Mouse (Mus musculus): Measurements from ENCODE around the gene Lrp2bp.

The Lrp2bp gene

DNA sequence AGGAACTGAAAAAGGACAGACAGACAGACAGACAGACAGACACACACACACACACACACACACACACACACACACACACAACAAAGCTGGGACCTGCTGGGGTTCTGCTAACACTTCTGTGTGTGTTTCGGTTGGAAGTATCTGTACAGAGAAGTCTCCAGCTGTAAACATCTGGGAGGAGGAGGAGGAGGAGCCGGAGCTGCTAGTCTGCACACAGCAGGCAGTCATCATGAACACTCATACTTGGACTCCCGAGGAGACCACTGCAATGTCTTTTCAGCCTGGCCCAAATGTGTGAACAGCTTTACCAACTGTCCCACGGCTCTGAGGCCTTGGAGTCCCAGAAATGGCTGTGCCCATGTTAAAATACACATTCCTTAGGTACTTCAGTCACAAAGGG, 25.3 kb downstream of the Lrp2bp start:
- 75% methylated on average over 4 of the region's 4 CpGs for WGBS

DNA sequence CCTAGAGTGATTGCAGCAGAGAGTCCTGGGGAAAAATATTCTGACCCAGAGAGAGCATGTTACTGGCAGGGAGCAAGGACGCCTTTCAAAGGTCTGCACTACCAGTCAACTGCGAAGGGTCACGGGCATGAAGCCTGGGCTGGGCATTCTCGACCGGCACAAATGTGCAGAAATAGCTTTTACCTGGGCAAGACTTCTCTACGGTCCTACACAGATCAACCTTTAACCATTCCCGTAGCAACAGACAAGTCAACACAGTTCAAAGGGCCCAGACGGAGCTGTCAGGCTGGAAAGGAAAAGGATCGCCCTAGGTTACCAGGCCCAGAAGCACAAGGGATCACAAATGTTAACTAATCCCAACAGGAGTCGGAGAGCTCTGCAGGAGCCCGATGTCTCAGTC, 37.1 kb downstream of the Lrp2bp start:
- 91% methylated on average over 11 of the region's 11 CpGs for WGBS

DNA sequence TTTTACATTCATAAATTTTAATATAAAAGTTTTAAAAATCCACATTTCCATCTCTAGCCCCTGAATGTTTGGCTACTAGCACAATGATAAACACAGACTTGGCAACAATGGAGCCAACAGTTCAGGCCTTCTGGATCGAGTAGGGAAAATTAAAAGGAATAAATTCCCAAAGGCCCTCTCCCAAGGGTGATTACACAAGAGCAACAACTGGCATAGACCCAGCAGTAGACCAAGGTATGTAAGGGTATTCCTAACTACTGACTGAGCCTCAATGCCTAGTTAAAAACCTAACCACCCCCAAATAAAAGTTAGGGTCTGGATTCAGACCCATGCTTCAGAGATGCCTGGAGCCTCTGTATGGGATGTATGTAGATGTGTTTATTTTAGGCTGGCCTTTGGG, 40.6 kb downstream of the Lrp2bp start:
- WGBS: 41% methylated on average over 1 of the region's 1 CpGs

DNA sequence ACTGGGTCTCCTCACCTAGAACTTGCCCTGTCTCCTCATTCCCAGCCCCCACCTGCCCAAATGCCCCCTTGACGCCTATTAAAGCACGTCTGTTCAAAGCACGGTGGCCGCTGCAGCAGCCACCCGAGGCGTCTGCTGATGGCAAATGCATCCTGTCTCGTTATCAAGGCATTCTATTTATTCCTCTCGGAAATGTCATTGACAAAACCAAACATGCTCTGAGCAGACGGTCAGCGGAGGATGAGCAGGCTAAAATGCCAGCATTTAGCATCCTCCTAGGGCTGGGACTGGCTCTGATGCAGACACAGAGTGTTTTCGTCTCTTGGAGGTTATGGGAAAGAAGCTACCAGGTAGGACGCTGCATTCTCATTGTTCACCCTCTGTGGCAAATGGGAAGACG, 41.2 kb downstream of the Lrp2bp start:
- WGBS: 52% methylated on average over 13 of the region's 13 CpGs

DNA sequence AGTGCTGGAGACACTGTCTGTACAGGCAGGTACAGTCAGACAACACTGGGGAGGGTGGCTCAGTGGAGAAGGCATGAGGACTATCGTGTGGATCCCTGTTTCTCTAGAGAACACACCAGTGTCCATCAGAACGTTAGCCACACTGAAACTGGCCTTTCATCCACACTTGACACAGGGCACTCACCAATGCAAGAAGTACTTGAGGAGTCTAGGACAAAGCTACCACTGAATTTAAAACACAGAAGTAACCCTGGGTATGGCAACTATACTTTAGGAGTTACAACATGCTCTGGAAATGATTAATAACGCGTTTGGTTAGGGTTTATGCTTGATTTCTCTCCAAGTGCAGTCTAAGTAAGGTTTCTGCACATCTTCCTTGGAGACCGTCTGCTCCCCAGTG, 73.7 kb downstream of the Lrp2bp start:
- 95% methylated on average over 5 of the region's 5 CpGs for WGBS

- WGBS: 78% methylated on average over 2 of the region's 2 CpGs
Measured at GRCm38 (mm10) chr8:46073540-46074140, 74.5 kb downstream of the Lrp2bp start.

DNA sequence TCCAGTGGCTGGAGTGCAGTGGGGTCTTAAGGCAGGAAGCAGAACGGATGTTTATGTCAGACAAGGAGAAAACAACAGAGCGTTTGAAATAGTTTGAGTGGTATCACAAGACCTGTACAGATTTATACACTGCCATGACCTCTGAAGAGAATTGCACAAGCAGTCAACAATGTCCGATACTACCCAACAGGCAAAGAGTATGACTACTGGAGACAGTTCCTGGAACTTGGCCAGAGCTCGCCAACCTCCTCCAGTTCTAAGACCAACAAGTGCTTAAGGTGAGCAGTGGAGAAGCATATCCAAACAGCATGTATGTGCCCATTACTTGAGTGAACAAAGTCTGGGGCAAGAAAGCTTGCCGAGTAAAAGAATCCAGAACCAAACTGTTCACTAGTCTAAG, 76.1 kb downstream of the Lrp2bp start:
- 89% methylated on average over 5 of the region's 5 CpGs for WGBS

DNA sequence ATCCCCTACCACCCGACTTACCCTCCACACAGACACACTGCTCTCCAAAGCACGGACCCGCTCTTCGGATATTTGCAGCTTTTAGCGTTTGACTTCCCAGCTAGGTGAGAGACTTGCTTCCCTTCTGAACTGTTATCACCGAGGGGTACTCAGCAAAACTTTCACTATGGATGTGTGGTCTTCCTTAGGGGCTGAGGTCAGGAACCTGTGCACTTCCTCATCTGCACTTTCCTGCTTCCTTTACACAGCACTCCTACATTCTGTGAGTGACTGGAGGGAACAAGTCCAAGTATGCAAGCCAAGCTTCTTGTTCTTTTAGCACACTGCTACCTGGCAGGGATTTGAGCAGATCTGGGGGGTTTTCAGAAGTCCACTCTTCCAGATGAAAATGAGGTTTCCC, 79.8 kb downstream of the Lrp2bp start:
- 88% methylated on average over 6 of the region's 6 CpGs for WGBS

Measured in cerebral cortex, adult 2 months (tissue).